Mouse (Mus musculus) liver, embryonic 14.5 days (tissue): ENCODE measurements at regions not wholly inside any gene's neighbourhood (a gene's known extent, or its start where the extent isn't known, plus 50 kb on each side); places are given as distances from the start of the nearest gene placed in this dataset.

Source experiments
- ATAC-seq: fragments of 200-750 bp; cut with Nextera tagmentation; 2 replicates; pipeline ENCODE4 v1.8.0; 2017; ENCODE audit warnings: moderate number of reproducible peaks, mild to moderate bottlenecking, moderate library complexity; ENCODE audit not compliant: insufficient read depth
- DNase-seq, 3 experiments: peaks; one replicate each; pipeline ENCODE4 v3.0.0-alpha.2; 2012 to 2013; ENCODE audit warnings: low read depth in 3 of 3, low spot score in 3 of 3
- H3K27ac ChIP-seq: fragments of 300-500 bp; sonication (generic); 2 replicates; pipeline ENCODE4 v1.5.1; 2014; ENCODE audit warnings: moderate library complexity, mild to moderate bottlenecking, control low read depth, inconsistent platforms
- H3K27me3 ChIP-seq: fragments of 300-500 bp; sonication (generic); 2 replicates; pipeline ENCODE4 v1.6.1; 2014; ENCODE audit warnings: mild to moderate bottlenecking, low read length, moderate library complexity; ENCODE audit not compliant: control insufficient read depth, insufficient read depth
- H3K36me3 ChIP-seq: fragments of 300-500 bp; sonication (generic); replicated peaks from 2 replicates; pipeline ENCODE4 v1.6.1; 2014; ENCODE audit warnings: low read depth; ENCODE audit not compliant: control insufficient read depth, insufficient read depth
- H3K4me1 ChIP-seq, 2 experiments: fragments of 200-500 bp in 1 of 2; fragments of 300-500 bp in 1 of 2; sonication (generic) in 1 of 2; replicated peaks; 2 replicates each; pipeline ENCODE4 v1.6.1; 2012 to 2014; ENCODE audit warnings: antibody characterized with exemption in 1 of 2, inconsistent platforms in 1 of 2, low read length in 1 of 2; ENCODE audit not compliant: control insufficient read depth in 2 of 2, insufficient read depth in 2 of 2
- H3K4me2 ChIP-seq: fragments of 300-500 bp; sonication (generic); 2 replicates; pipeline ENCODE4 v1.6.1; 2014; ENCODE audit warnings: low read depth, mild to moderate bottlenecking, control low read depth, moderate library complexity
- H3K4me3 ChIP-seq, 2 experiments: fragments of 200-500 bp in 1 of 2; fragments of 300-500 bp in 1 of 2; sonication (generic) in 1 of 2; 2 replicates each; pipeline ENCODE4 v1.5.1; 2012 to 2014; ENCODE audit warnings: low read depth in 2 of 2, low read length in 2 of 2, mild to moderate bottlenecking in 2 of 2, control low read depth in 1 of 2, inconsistent platforms in 1 of 2, moderate library complexity in 1 of 2; ENCODE audit not compliant: insufficient read depth in 1 of 2
- H3K9ac ChIP-seq: fragments of 300-500 bp; sonication (generic); replicated peaks from 2 replicates; pipeline ENCODE4 v1.6.1; 2014; ENCODE audit warnings: mild to moderate bottlenecking, control low read depth, moderate library complexity
- H3K9me3 ChIP-seq: fragments of 300-500 bp; sonication (generic); 2 replicates; pipeline ENCODE4 v1.6.1; 2016; ENCODE audit warnings: low read length, mixed read lengths; ENCODE audit not compliant: control insufficient read depth
- CTCF ChIP-seq: IDR thresholded peaks from 2 replicates; pipeline ENCODE4 v1.5.1; 2016; ENCODE audit warnings: antibody characterized with exemption, low read depth, control low read depth
- EP300 ChIP-seq: IDR thresholded peaks from 2 replicates; pipeline ENCODE4 v1.6.1; 2016; ENCODE audit warnings: antibody characterized with exemption, low read depth
- WGBS: fragments of 180-500 bp; shearing (Covaris S2); extraction: QIAGEN DNeasy Blood & Tissue Kit; methylation state at CpG from one replicate; pipeline ENCODE4 v1.1.7; 2014; ENCODE audit not compliant: insufficient replicate concordance; 5-methylcytosine and 5-hydroxymethylcytosine counted together

GRCm38 (mm10) chr8:41648276-41648675, 231.4 kb upstream of the Frg1 start:
- H3K9me3 ChIP-seq: no peaks in the 10 kb centered on the region
- 63% methylated on average over 1 of the region's 1 CpGs for WGBS
- H3K27me3 ChIP-seq: no peaks in the 10 kb centered on the region
- TF ChIP-seq EP300 (no peak), CTCF (no peak)
- H3K4me1 ChIP-seq: no peaks in the 10 kb centered on the region
- H3K36me3 ChIP-seq: no peaks in the 10 kb centered on the region
- DNase-seq: no peak
- no peak overlapping the region for H3K4me2 ChIP-seq
- ATAC-seq: no peak
- no peak overlapping the region for H3K27ac ChIP-seq
- no peak overlapping the region for H3K9ac ChIP-seq
- H3K4me3 ChIP-seq: no peak overlapping the region

GRCm38 (mm10) chr8:41644626-41645025, 227.8 kb upstream of the Frg1 start:
- H3K9ac ChIP-seq: no peak overlapping the region
- no peak for ATAC-seq
- no peaks in the 10 kb centered on the region for H3K36me3 ChIP-seq
- no peak overlapping the region for H3K27ac ChIP-seq
- DNase-seq: no peak
- H3K27me3 ChIP-seq: no peaks in the 10 kb centered on the region
- no peaks in the 10 kb centered on the region for H3K9me3 ChIP-seq
- TF ChIP-seq CTCF (no peak), EP300 (no peak)
- H3K4me3 ChIP-seq: no peak overlapping the region
- H3K4me1 ChIP-seq: no peaks in the 10 kb centered on the region
- 59% methylated on average over 5 of the region's 5 CpGs for whole genome bisulfite sequencing
- H3K4me2 ChIP-seq: no peak overlapping the region

- no peaks in the 10 kb centered on the region for H3K27me3 ChIP-seq
- no peak overlapping the region for H3K4me2 ChIP-seq
- ATAC-seq (no peak), DNase-seq (no peak)
- WGBS: 65% methylated on average over 4 of the region's 4 CpGs
- TF ChIP-seq EP300 (no peak), CTCF (no peak)
- H3K4me1 ChIP-seq: no peaks in the 10 kb centered on the region
- H3K4me3 ChIP-seq: no peak overlapping the region
- no peak overlapping the region for H3K27ac ChIP-seq
- no peak overlapping the region for H3K9ac ChIP-seq
- H3K36me3 ChIP-seq: no peaks in the 10 kb centered on the region
- H3K9me3 ChIP-seq: no peaks in the 10 kb centered on the region
These were observed 207.0 kb upstream of the Frg1 start for GRCm38 (mm10) chr8:41623841-41624240.

GRCm38 (mm10) chr8:41600255-41600654, 183.4 kb upstream of the Frg1 start:
- 56% methylated on average over 1 of the region's 1 CpGs for WGBS
- DNase-seq: no peak

GRCm38 (mm10) chr8:41594446-41594845, 177.6 kb upstream of the Frg1 start:
- no peak for DNase-seq
- TF ChIP-seq CTCF: no peak
- no peak for TF ChIP-seq EP300
- no peaks in the 10 kb centered on the region for H3K4me1 ChIP-seq
- H3K4me3 ChIP-seq: no peak overlapping the region
- H3K27ac ChIP-seq: no peak overlapping the region
- H3K9me3 ChIP-seq: no peaks in the 10 kb centered on the region
- H3K9ac ChIP-seq: no peak overlapping the region
- 54% methylated on average over 5 of the region's 5 CpGs for WGBS
- no peak overlapping the region for H3K4me2 ChIP-seq
- no peaks in the 10 kb centered on the region for H3K36me3 ChIP-seq
- no peak for ATAC-seq
- H3K27me3 ChIP-seq: no peaks in the 10 kb centered on the region

More at GRCm38 (mm10) chr8:41600255-41600654, 183.4 kb upstream of the Frg1 start:
- no peak for ATAC-seq
- Histone ChIP-seq H3K4me1 (no peaks in the 10 kb centered on the region), H3K27ac (no peak overlapping the region), H3K4me3 (no peak overlapping the region), H3K9ac (no peak overlapping the region), H3K27me3 (no peaks in the 10 kb centered on the region), H3K4me2 (no peak overlapping the region), H3K9me3 (no peaks in the 10 kb centered on the region), H3K36me3 (no peaks in the 10 kb centered on the region)
- TF ChIP-seq CTCF (no peak), EP300 (no peak)

GRCm38 (mm10) chr8:41593666-41594042, 176.8 kb upstream of the Frg1 start:
- WGBS: 44% methylated on average over 2 of the region's 2 CpGs
- DNase-seq: no peak
- H3K36me3 ChIP-seq: no peaks in the 10 kb centered on the region

More at GRCm38 (mm10) chr8:41593666-41594042, 176.8 kb upstream of the Frg1 start:
- no peak for TF ChIP-seq CTCF
- no peak for TF ChIP-seq EP300
- Histone ChIP-seq H3K4me2 (no peak overlapping the region), H3K27me3 (no peaks in the 10 kb centered on the region), H3K9me3 (no peaks in the 10 kb centered on the region), H3K4me3 (no peak overlapping the region), H3K27ac (no peak overlapping the region), H3K9ac (no peak overlapping the region), H3K4me1 (no peaks in the 10 kb centered on the region)
- ATAC-seq: no peak
